Mouse (Mus musculus) stomach, postnatal 0 days (tissue): Measurements from ENCODE around the gene C9orf72.

Experiments used
- CTCF ChIP-seq: IDR thresholded peaks from 2 replicates; pipeline ENCODE4 v1.5.1; 2016; ENCODE audit warnings: antibody characterized with exemption, low read depth, mild to moderate bottlenecking, moderate library complexity
- EP300 ChIP-seq: optimal IDR thresholded peaks from 2 replicates; pipeline ENCODE3; 2016; ENCODE audit warnings: antibody characterized with exemption

GRCm38 (mm10) chr4:35226496-35226992, 569 bp upstream of the C9orf72 start:
- TF ChIP-seq CTCF = no peak
- TF ChIP-seq EP300 = no peak
